Mouse (Mus musculus): ENCODE results near the gene Ifnl3. TPM values are rescaled to one million over a fixed set of nuclear protein-coding genes. Genes with fewer than 3 reads are reported as not detected.

The Ifnl3 gene
- total RNA-seq, 1 experiment: not detected

GRCm38 (mm10) chr7:28547628-28548027, 25.0 kb downstream of the Ifnl3 start:
- Histone ChIP-seq H3K4me1 (ENCODE audit: control insufficient read depth in 2 of 2, insufficient read depth in 2 of 2, low read length in 2 of 2, poor library complexity in 1 of 2) (peaks cover 2 to 20% of the 10 kb centered on the region in 2 experiments; a peak in 2 of 4 replicates), H3K9me3 (ENCODE audit: control insufficient read depth, insufficient read depth, low read depth, low read length) (no peaks in the 10 kb centered on the region), H3K9ac (ENCODE audit: insufficient read depth, low read depth, low read length, poor library complexity, severe bottlenecking) (no peak overlapping the region), H3K36me3 (ENCODE audit: control insufficient read depth, insufficient read depth, low read length, poor library complexity, severe bottlenecking) (no peaks in the 10 kb centered on the region), H3K27ac (ENCODE audit: insufficient read depth, low read depth, low read length, poor library complexity, severe bottlenecking) (no peak overlapping the region), H3K4me3 (ENCODE audit: insufficient read depth in 1 of 2, low read depth in 1 of 2, low read length in 2 of 2, poor library complexity in 1 of 2, severe bottlenecking in 1 of 2) (no peak overlapping the region)
- in situ Hi-C loops (cut with MboI; ENCODE audit: low sequenced_read_pairs in 2 of 2, unreplicated experiment in 2 of 2): no loop called here
- no peak for DNase-seq (ENCODE audit: low read depth, low spot score)
- TF ChIP-seq HCFC1 (IDR thresholded peaks at IDR 0.05; ENCODE audit: borderline replicate concordance, insufficient read depth, low read length): no peak
- no peak for TF ChIP-seq CHD2 (IDR thresholded peaks at IDR 0.05; ENCODE audit: low read depth, low read length)
- no peak for TF ChIP-seq MAFK (IDR thresholded peaks at IDR 0.05; ENCODE audit: insufficient read depth, low read depth, low read length)
- TF ChIP-seq ZNF384 (IDR thresholded peaks at IDR 0.05; ENCODE audit: low read depth, low read length): no peak
- TF ChIP-seq ZC3H11A (IDR thresholded peaks at IDR 0.05; ENCODE audit: borderline replicate concordance, low read depth, low read length): no peak

- TF ChIP-seq MAFK (IDR thresholded peaks at IDR 0.05; ENCODE audit: insufficient read depth, low read depth, low read length) (no peak), ZNF384 (IDR thresholded peaks at IDR 0.05; ENCODE audit: low read depth, low read length) (no peak), HCFC1 (IDR thresholded peaks at IDR 0.05; ENCODE audit: borderline replicate concordance, insufficient read depth, low read length) (no peak), CHD2 (IDR thresholded peaks at IDR 0.05; ENCODE audit: low read depth, low read length) (no peak), ZC3H11A (IDR thresholded peaks at IDR 0.05; ENCODE audit: borderline replicate concordance, low read depth, low read length) (no peak)
- Histone ChIP-seq H3K4me1 (ENCODE audit: control insufficient read depth in 2 of 2, insufficient read depth in 2 of 2, low read length in 2 of 2, poor library complexity in 1 of 2) (peaks cover 5 to 25% of the 10 kb centered on the region in 2 experiments), H3K4me3 (ENCODE audit: insufficient read depth in 1 of 2, low read depth in 1 of 2, low read length in 2 of 2, poor library complexity in 1 of 2, severe bottlenecking in 1 of 2) (no peak overlapping the region), H3K9ac (ENCODE audit: insufficient read depth, low read depth, low read length, poor library complexity, severe bottlenecking) (no peak overlapping the region), H3K36me3 (ENCODE audit: control insufficient read depth, insufficient read depth, low read length, poor library complexity, severe bottlenecking) (no peaks in the 10 kb centered on the region), H3K27ac (ENCODE audit: insufficient read depth, low read depth, low read length, poor library complexity, severe bottlenecking) (no peak overlapping the region), H3K9me3 (ENCODE audit: control insufficient read depth, insufficient read depth, low read depth, low read length) (no peaks in the 10 kb centered on the region)
- DNase-seq (ENCODE audit: low read depth, low spot score): no peak
- in situ Hi-C loops (cut with MboI; ENCODE audit: low sequenced_read_pairs in 2 of 2, unreplicated experiment in 2 of 2): no loop called here
These were observed 30.4 kb downstream of the Ifnl3 start for GRCm38 (mm10) chr7:28553076-28553475.

GRCm38 (mm10) chr7:28555939-28556535, 33.4 kb downstream of the Ifnl3 start:
- in situ Hi-C loops (cut with MboI; ENCODE audit: low sequenced_read_pairs in 2 of 2, unreplicated experiment in 2 of 2): no loop called here
- H3K4me1 ChIP-seq (ENCODE audit: control insufficient read depth in 2 of 2, insufficient read depth in 2 of 2, low read length in 2 of 2, poor library complexity in 1 of 2): peaks cover 10 to 36% of the 10 kb centered on the region in 2 experiments
- peaks cover 22% of the 10 kb centered on the region for H3K36me3 ChIP-seq (ENCODE audit: control insufficient read depth, insufficient read depth, low read length, poor library complexity, severe bottlenecking)
- H3K4me3 ChIP-seq (ENCODE audit: insufficient read depth in 1 of 2, low read depth in 1 of 2, low read length in 2 of 2, poor library complexity in 1 of 2, severe bottlenecking in 1 of 2): no peak overlapping the region
- no peak overlapping the region for H3K9ac ChIP-seq (ENCODE audit: insufficient read depth, low read depth, low read length, poor library complexity, severe bottlenecking)
- H3K27ac ChIP-seq (ENCODE audit: insufficient read depth, low read depth, low read length, poor library complexity, severe bottlenecking): no peak overlapping the region
- no peaks in the 10 kb centered on the region for H3K9me3 ChIP-seq (ENCODE audit: control insufficient read depth, insufficient read depth, low read depth, low read length)
- peak; percentile 34 for DNase-seq (ENCODE audit: low read depth, low spot score)
- TF ChIP-seq ZC3H11A (IDR thresholded peaks at IDR 0.05; ENCODE audit: borderline replicate concordance, low read depth, low read length) (no peak), ZNF384 (IDR thresholded peaks at IDR 0.05; ENCODE audit: low read depth, low read length) (no peak), CHD2 (IDR thresholded peaks at IDR 0.05; ENCODE audit: low read depth, low read length) (no peak), MAFK (IDR thresholded peaks at IDR 0.05; ENCODE audit: insufficient read depth, low read depth, low read length) (no peak), HCFC1 (IDR thresholded peaks at IDR 0.05; ENCODE audit: borderline replicate concordance, insufficient read depth, low read length) (no peak)

DNA sequence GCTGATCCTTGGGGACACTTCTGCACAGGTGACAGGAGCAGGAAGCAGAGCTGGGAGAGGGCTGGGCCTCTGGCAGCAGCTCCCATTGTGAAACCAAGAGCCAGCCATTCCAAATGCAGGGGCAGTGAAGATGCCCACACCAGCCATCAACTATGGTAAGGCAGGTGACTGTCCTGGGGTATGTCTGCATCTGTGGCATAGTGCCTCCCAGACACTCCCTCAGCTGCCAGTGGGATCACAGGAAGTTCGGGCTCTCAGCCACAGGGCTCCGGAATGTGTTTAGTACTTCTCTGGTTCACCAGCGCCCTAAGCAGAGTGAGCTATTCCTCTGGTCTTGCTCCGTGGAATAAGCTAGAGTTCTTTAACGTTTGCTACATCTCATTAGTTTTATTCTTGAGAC, 34.4 kb downstream of the Ifnl3 start:
- Histone ChIP-seq H3K9me3 (ENCODE audit: control insufficient read depth, insufficient read depth, low read depth, low read length) (no peaks in the 10 kb centered on the region), H3K36me3 (ENCODE audit: control insufficient read depth, insufficient read depth, low read length, poor library complexity, severe bottlenecking) (peaks cover 28% of the 10 kb centered on the region), H3K4me3 (ENCODE audit: insufficient read depth in 1 of 2, low read depth in 1 of 2, low read length in 2 of 2, poor library complexity in 1 of 2, severe bottlenecking in 1 of 2) (no peak overlapping the region; a peak in 1 of 4 replicates), H3K27ac (ENCODE audit: insufficient read depth, low read depth, low read length, poor library complexity, severe bottlenecking) (peak overlapping the region; percentile 60; the same call in 1 of the 2 replicates), H3K9ac (ENCODE audit: insufficient read depth, low read depth, low read length, poor library complexity, severe bottlenecking) (no peak overlapping the region), H3K4me1 (ENCODE audit: control insufficient read depth in 2 of 2, insufficient read depth in 2 of 2, low read length in 2 of 2, poor library complexity in 1 of 2) (peaks cover 10 to 36% of the 10 kb centered on the region in 2 experiments)
- in situ Hi-C loops (cut with MboI; ENCODE audit: low sequenced_read_pairs in 2 of 2, unreplicated experiment in 2 of 2): no loop called here
- TF ChIP-seq MAFK (IDR thresholded peaks at IDR 0.05; ENCODE audit: insufficient read depth, low read depth, low read length): no peak
- no peak for TF ChIP-seq CHD2 (IDR thresholded peaks at IDR 0.05; ENCODE audit: low read depth, low read length)
- no peak for TF ChIP-seq ZNF384 (IDR thresholded peaks at IDR 0.05; ENCODE audit: low read depth, low read length)
- TF ChIP-seq HCFC1 (IDR thresholded peaks at IDR 0.05; ENCODE audit: borderline replicate concordance, insufficient read depth, low read length): no peak
- no peak for TF ChIP-seq ZC3H11A (IDR thresholded peaks at IDR 0.05; ENCODE audit: borderline replicate concordance, low read depth, low read length)
- no peak for DNase-seq (ENCODE audit: low read depth, low spot score)

Measured in ES-E14 (cell line).